Mouse (Mus musculus) heart, adult 8-10 months (tissue): ENCODE measurements at regions not wholly inside any gene's neighbourhood (a gene's known extent, or its start where the extent isn't known, plus 50 kb on each side); places are given as distances from the start of the nearest gene placed in this dataset.

Source experiments
- DNase-seq: peaks from one replicate; pipeline ENCODE4 v3.0.0; 2022; ENCODE audit warnings: low spot score

- no peak for DNase-seq
Observed at GRCm38 (mm10) chr3:33440905-33441304, 297.9 kb upstream of the Pex5l start.

- DNase-seq: no peak
Observed at GRCm38 (mm10) chr3:33440500-33440899, 297.5 kb upstream of the Pex5l start.

GRCm38 (mm10) chr3:33416922-33417321 is 273.9 kb upstream of the Pex5l start:
- no peak for DNase-seq

- DNase-seq: no peak
Observed at GRCm38 (mm10) chr3:33416321-33416720, 273.3 kb upstream of the Pex5l start.

GRCm38 (mm10) chr3:33401904-33402303 is 258.9 kb upstream of the Pex5l start:
- no peak for DNase-seq

GRCm38 (mm10) chr3:33399321-33399720 is 256.3 kb upstream of the Pex5l start:
- no peak for DNase-seq

- no peak for DNase-seq
Observed at GRCm38 (mm10) chr3:33398326-33398725, 255.3 kb upstream of the Pex5l start.

- peak; percentile 24 for DNase-seq
Observed at GRCm38 (mm10) chr3:33397217-33397616, 254.2 kb upstream of the Pex5l start.

- DNase-seq: no peak
Observed at GRCm38 (mm10) chr3:33392541-33392822, 249.4 kb upstream of the Pex5l start.

GRCm38 (mm10) chr3:33391765-33392540 is 248.9 kb upstream of the Pex5l start:
- no peak for DNase-seq

GRCm38 (mm10) chr3:33388171-33388570 is 245.1 kb upstream of the Pex5l start:
- no peak for DNase-seq

GRCm38 (mm10) chr3:33383622-33384021 is 240.6 kb upstream of the Pex5l start:
- DNase-seq: no peak

- no peak for DNase-seq
Observed at GRCm38 (mm10) chr3:33379604-33380003, 236.6 kb upstream of the Pex5l start.

GRCm38 (mm10) chr3:33375161-33375560 is 232.1 kb upstream of the Pex5l start:
- DNase-seq: no peak

GRCm38 (mm10) chr3:33372806-33373205 is 229.8 kb upstream of the Pex5l start:
- no peak for DNase-seq

GRCm38 (mm10) chr3:33363521-33363920 is 220.5 kb upstream of the Pex5l start:
- no peak for DNase-seq

- DNase-seq: no peak
Observed at GRCm38 (mm10) chr3:33360030-33360429, 217.0 kb upstream of the Pex5l start.

- DNase-seq: no peak
Observed at GRCm38 (mm10) chr3:33353860-33354259, 210.8 kb upstream of the Pex5l start.

GRCm38 (mm10) chr3:33350986-33351385 is 207.9 kb upstream of the Pex5l start:
- DNase-seq: no peak

- DNase-seq: no peak
Observed at GRCm38 (mm10) chr3:33334056-33334455, 191.0 kb upstream of the Pex5l start.

- peak; percentile 36 for DNase-seq
Observed at GRCm38 (mm10) chr3:33317691-33318090, 174.6 kb upstream of the Pex5l start.

GRCm38 (mm10) chr3:33312230-33312825 is 169.3 kb upstream of the Pex5l start:
- no peak for DNase-seq

- DNase-seq: no peak
Observed at GRCm38 (mm10) chr3:33308212-33308611, 165.2 kb upstream of the Pex5l start.

GRCm38 (mm10) chr3:33306169-33306568 is 163.1 kb upstream of the Pex5l start:
- DNase-seq: no peak
